Mouse (Mus musculus): Measurements from ENCODE around the gene Ptcra. TPM values are rescaled to one million over a fixed set of nuclear protein-coding genes. Genes with fewer than 3 reads are reported as not detected.

Gene Ptcra
- total RNA-seq (2023), result 0.77 TPM

DNA sequence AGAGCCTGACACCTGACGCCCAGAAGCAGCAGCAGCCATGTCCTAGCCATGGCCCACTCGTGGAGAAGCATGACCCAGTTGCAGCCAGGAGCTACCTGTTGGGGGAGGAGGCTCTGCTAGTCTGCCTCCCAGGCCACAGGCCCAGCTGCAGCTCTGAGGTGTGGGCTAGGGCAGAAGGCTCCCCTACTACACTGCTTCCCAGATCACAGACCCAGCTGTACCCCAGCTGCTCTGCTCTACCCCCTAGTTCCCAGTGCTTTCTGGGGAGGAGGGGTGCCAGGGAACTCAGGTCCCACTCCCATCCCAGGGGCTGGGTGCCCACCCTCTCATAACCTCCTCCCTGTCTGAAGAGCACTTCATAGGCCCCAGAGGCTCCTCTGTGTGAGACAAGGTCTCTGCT, at the start of gene Ptcra:
Gene Ptcra, minus strand, starts transcription at position 169 of the 400 bp plus-strand sequence.

GRCm38 (mm10) chr17:46782341-46783221, 19.1 kb upstream of the Ptcra start, which contains the start of gene Rpl7l1:
Gene Rpl7l1 (minus strand): TSS chr17:46782672.

DNA sequence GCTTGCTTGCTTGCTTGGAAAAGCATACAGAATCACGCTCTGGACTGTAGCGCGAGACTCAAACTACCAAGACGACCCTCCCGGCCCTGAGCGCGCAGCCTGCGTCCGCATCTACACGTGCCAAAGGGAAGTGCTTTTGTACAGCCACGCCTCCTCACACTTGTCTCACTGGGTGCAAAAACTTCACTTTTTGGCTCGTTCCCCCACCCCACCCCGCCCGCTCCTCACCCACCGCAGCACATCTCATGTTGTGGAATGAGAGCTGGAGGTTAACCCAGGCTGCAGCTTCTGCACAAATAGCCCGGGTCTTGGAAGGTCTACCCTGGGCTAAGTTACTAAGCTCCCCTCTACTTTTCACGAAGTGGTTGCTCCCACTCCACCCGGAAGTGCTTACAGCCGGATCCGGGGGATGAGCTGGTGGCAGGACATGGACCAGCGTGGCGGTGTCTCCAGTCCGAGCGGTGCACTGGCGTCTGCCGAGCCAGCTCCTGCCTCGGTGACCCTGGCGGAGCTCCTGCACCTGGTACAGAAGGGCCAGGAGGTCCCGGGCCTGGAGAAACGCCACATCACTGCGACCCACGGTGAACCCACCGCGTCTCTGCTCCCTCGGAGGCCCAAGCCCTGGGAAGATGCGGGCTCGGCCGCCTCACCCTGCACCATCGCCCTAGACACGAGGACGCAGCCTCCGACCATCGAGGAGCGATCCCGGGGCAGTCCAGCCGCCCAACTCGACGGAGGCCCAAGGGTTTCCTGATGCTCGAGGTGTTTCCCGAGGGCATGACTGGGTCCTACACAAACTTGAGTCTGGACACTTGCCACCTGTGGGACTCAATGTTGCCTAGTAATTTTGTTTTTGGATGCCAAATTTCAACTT, 9.1 kb upstream of the Ptcra start, which contains the start of gene 2310039H08Rik:
Gene 2310039H08Rik, plus strand, starts transcription at position 232 of the 874 bp plus-strand sequence.

DNA sequence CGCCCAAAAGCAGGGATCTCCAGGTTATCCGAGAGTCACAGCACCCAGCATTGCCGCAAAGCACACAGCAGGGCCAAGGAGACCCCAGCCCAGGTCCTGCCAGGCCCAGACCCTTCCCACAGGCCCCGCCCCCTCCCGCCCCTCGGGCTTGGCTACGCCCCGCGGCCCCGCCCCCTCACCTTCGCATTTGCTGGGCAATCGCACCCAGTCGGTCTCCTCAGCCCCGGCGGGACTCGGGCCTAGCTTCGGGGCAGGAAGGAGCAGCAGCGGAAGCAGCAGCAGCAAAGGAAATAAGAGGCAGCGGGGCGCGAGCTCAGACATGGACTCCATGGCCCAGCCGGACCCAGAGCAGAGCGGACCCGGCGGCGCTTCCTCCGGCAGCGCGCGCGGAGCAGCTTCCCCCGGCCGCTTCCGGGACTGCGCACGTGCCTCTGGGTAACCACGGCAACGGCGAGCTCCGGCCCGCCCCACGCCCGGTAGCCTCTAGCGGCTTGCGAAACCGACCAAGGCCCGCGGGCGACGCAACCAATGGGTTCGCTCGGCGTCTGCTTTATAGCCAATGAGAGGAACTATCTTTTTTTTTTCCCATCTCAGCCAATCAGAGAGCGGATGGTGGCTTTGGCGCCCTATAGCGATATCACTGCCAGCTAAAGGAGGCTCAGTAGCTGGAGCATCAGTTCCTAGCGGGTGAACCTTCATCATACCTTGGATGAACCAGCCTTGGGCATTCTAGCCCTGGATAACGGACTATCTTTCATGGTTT, 11.5 kb downstream of the Ptcra start, which contains the start of gene Cnpy3:
Gene Cnpy3, minus strand, starts transcription at position 421 of the 763 bp plus-strand sequence.

DNA sequence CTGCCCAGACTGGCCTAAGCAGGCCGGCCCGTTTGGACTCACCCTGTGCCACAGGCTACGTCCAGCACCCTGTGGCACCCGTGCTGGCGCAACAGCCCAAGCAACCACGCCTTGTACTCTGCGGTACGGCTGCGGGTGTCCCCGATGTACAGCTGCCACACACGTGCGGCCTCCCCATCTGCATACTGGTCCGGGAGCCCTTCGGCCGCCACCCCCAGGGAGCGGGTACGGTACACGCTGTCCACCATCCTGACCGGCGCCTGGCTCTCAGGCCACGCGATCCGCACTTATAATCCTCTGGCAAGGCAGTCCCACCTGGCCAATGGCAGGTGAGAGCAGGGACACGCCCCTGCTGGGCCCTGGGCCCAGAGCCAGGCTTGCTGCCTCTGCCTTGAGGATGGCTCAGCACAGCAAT, 34.6 kb downstream of the Ptcra start, which contains the start of gene Gnmt:
Gene Gnmt, minus strand, starts transcription at position 265 of the 415 bp plus-strand sequence.

DNA sequence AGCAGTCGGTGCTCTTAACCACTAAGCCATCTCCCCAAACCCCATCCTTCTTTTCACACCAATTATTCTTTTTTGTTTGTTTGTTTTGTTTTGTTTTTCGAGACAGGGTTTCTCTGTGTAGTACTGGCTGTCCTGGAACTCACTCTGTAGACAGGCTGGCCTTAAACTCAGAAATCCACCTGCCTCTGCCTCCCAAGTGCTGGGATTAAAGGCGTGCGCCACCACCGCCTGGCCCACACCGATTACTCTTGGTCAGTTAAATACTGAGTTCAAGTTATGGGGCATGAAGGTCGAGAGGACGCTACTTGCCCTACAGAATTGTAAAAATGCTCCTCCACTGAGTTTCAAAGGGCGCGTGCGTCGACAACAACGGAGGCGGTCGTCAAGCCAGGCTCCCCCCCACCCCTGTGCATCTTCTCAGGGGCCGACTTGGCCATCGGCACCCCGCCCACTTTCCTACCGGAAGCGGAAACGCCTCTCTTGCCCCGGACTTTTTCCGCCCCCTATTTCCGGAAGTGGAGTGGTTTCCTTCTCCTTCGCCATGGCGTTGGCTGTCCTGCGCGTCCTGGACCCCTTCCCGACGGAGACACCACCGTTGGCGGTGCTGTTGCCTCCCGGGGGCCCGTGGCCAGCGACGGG, 52.4 kb downstream of the Ptcra start, which contains the start of gene Pex6:
Gene Pex6, plus strand, starts transcription at position 505 of the 639 bp plus-strand sequence.

Other genes with a start within 250 kb of the Ptcra start
- gene Cul9, start 217.3 kb downstream of the Ptcra start, total RNA-seq (2023), result 15.0 TPM
- 84.8 TPM for gene Srf, start 207.5 kb downstream of the Ptcra start, total RNA-seq (2023)
- gene Ptk7, start 134.2 kb downstream of the Ptcra start, total RNA-seq (2023), result 0.21 TPM
- gene Klc4, start 117.7 kb downstream of the Ptcra start, total RNA-seq (2023), result 14.8 TPM
- 32.0 TPM for gene Mrpl2, start 117.5 kb downstream of the Ptcra start, total RNA-seq (2023)
- gene Cul7, start 113.4 kb downstream of the Ptcra start, total RNA-seq (2023), result 5.6 TPM
- gene Rrp36, start 89.4 kb downstream of the Ptcra start, total RNA-seq (2023), result 29.7 TPM
- 49.4 TPM for gene Mea1, start 84.9 kb downstream of the Ptcra start, total RNA-seq (2023)
- gene Klhdc3, start 82.8 kb downstream of the Ptcra start, total RNA-seq (2023), result 50.4 TPM
- gene Ppp2r5d, start 58.6 kb downstream of the Ptcra start, total RNA-seq (2023), result 42.6 TPM
- gene Pex6, start 52.2 kb downstream of the Ptcra start, total RNA-seq (2023), result 29.0 TPM
- gene Gnmt, start 34.5 kb downstream of the Ptcra start, total RNA-seq (2023), result 2.0 TPM
- gene Cnpy3, start 11.5 kb downstream of the Ptcra start, total RNA-seq (2023), result 52.2 TPM
- 16.3 TPM for gene 2310039H08Rik, start 8.9 kb upstream of the Ptcra start, total RNA-seq (2023)
- 63.5 TPM for gene Rpl7l1, start 19.0 kb upstream of the Ptcra start, total RNA-seq (2023)
- gene Bicral, start 94.8 kb upstream of the Ptcra start, total RNA-seq (2023), result 60.7 TPM
- gene Tbcc, start 127.0 kb upstream of the Ptcra start, total RNA-seq (2023), result 17.5 TPM
- not detected for gene Prph2, start 146.7 kb upstream of the Ptcra start, total RNA-seq (2023)
- 105 TPM for gene Ubr2, start 246.8 kb upstream of the Ptcra start, total RNA-seq (2023)

All from CD4-positive naive resting alpha-beta T cell, adult 57 days (primary cell).